20 mouse cellular contexts compared by ENCODE assay signal in the genomic region with DNA sequence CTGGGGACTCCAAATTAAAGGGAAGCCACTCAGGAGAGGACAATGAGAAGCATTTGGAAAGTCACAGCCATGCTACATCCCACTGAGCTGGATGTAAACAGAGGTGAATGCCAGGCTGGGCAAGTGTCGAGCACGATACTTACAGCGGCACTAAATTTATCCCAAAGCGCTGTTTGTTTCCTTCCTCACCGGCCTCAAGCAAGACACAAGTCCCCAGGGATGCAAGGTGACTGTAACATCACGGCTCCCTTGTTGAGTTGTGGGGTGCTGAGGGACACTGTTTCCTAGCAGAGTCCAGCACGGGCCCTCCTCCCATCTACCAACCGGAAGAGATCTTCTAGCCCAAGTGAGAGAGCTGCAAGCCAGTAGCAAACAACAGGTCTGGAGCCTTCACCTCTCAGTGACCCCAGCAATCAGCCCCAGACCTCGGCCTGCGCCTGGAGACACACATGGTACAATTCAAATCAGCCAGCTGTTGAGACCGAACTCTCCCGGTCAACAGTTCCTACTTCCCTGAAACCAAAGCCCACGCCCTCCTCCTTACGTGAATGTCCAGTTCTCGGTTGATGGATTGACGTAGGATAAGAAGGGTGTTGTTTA. TPM values are rescaled to one million over a fixed set of nuclear protein-coding genes. Genes with fewer than 3 reads are reported as not detected.
DNase-seq lines count a peak whose midpoint lies in the region; ATAC-seq lines count a peak whose summit lies in the region.
"Had no signal": no experiment of that assay in that cellular context is flagged by ENCODE, and none has a peak within 500 bp of the region (broad histone marks: within the 10 kb centered on the region; RNA-seq: fewer than 3 reads in every experiment).

No protein-coding gene starts in this region.

- H3K4me2 ChIP-seq in forebrain, embryonic 16.5 days (ENCODE audit: low read length) = no peak overlapping the region
- H3K4me2 ChIP-seq in neural tube, embryonic 15.5 days = no peak overlapping the region
- H3K4me2 ChIP-seq: forebrain, embryonic 12.5 days; hindbrain, embryonic 14.5 days; lung, embryonic 14.5 days had no signal

- 69% methylated on average over 16 of the region's 16 CpGs for WGBS in forebrain, embryonic 10.5 days
- WGBS in forebrain, embryonic 16.5 days = 77% methylated on average over 16 of the region's 16 CpGs
- 60% methylated on average over 16 of the region's 16 CpGs for WGBS in neural tube, embryonic 15.5 days
- 22% methylated on average over 16 of the region's 16 CpGs for WGBS in limb, embryonic 10.5 days

- peak; percentile 42 for DNase-seq in forebrain, embryonic 10.5 days (ENCODE audit: extremely low spot score, low spot score)
- peak; percentile 72 for DNase-seq in neural tube, embryonic 10.5 days (ENCODE audit: extremely low spot score, low spot score)
- peak; percentile 80 for DNase-seq in limb, embryonic 10.5 days (ENCODE audit: low spot score)
- no peak for DNase-seq in heart, postnatal 25 days (ENCODE audit: low spot score)
- DNase-seq in layer of hippocampus, postnatal 25 days (ENCODE audit: extremely low spot score in 1 of 2, low spot score in 1 of 2) = no peak
- DNase-seq in gastrocnemius, adult 18-20 months (ENCODE audit: low spot score) = no peak
- DNase-seq: adrenal gland, adult 8-10 months; kidney, adult 9 months; retina, postnatal 1 day; thymus, postnatal 14 days had no signal

- H3K27ac ChIP-seq in forebrain, embryonic 10.5 days = peak overlapping the region; percentile 53; the same call in 1 of the 2 replicates
- no peak overlapping the region for H3K27ac ChIP-seq in forebrain, embryonic 16.5 days (ENCODE audit: low read length)
- H3K27ac ChIP-seq in neural tube, embryonic 15.5 days (replicated peaks) = no peak overlapping the region
- peak overlapping the region; percentile 63 for H3K27ac ChIP-seq in limb, embryonic 10.5 days
- H3K27ac ChIP-seq: forebrain, embryonic 12.5 days; hindbrain, embryonic 14.5 days had no signal

- ATAC-seq in forebrain, embryonic 16.5 days = no peak
- no peak for ATAC-seq in neural tube, embryonic 15.5 days (ENCODE audit: low FRiP score)

- H3K9ac ChIP-seq in forebrain, embryonic 16.5 days (replicated peaks; ENCODE audit: low read depth, low read length) = no peak overlapping the region
- H3K9ac ChIP-seq in neural tube, embryonic 15.5 days (replicated peaks) = no peak overlapping the region
- H3K9ac ChIP-seq: forebrain, embryonic 12.5 days; hindbrain, embryonic 14.5 days; lung, embryonic 14.5 days had no signal

- H3K36me3 ChIP-seq in forebrain, embryonic 10.5 days (replicated peaks) = no peaks in the 10 kb centered on the region
- no peaks in the 10 kb centered on the region for H3K36me3 ChIP-seq in forebrain, embryonic 16.5 days (ENCODE audit: control insufficient read depth, insufficient read depth)
- no peaks in the 10 kb centered on the region for H3K36me3 ChIP-seq in neural tube, embryonic 15.5 days
- no peaks in the 10 kb centered on the region for H3K36me3 ChIP-seq in limb, embryonic 10.5 days
- H3K36me3 ChIP-seq: forebrain, embryonic 12.5 days; G1E had no signal

- H3K27me3 ChIP-seq in forebrain, embryonic 10.5 days (ENCODE audit: poor library complexity, severe bottlenecking) = no peaks in the 10 kb centered on the region
- no peaks in the 10 kb centered on the region for H3K27me3 ChIP-seq in forebrain, embryonic 16.5 days (replicated peaks; ENCODE audit: control insufficient read depth, insufficient read depth, low read length)
- no peaks in the 10 kb centered on the region for H3K27me3 ChIP-seq in neural tube, embryonic 15.5 days (replicated peaks)
- no peaks in the 10 kb centered on the region for H3K27me3 ChIP-seq in limb, embryonic 10.5 days (ENCODE audit: low read depth, poor library complexity, severe bottlenecking)
- H3K27me3 ChIP-seq: forebrain, embryonic 12.5 days had no signal

- H3K9me3 ChIP-seq in forebrain, embryonic 10.5 days = no peaks in the 10 kb centered on the region
- no peaks in the 10 kb centered on the region for H3K9me3 ChIP-seq in forebrain, embryonic 16.5 days (ENCODE audit: control insufficient read depth, low read length)
- no peaks in the 10 kb centered on the region for H3K9me3 ChIP-seq in neural tube, embryonic 15.5 days (replicated peaks)
- H3K9me3 ChIP-seq in limb, embryonic 10.5 days (replicated peaks) = no peaks in the 10 kb centered on the region
- H3K9me3 ChIP-seq: forebrain, embryonic 12.5 days had no signal

- H3K4me3 ChIP-seq in forebrain, embryonic 10.5 days = no peak overlapping the region
- no peak overlapping the region for H3K4me3 ChIP-seq in forebrain, embryonic 16.5 days (replicated peaks; ENCODE audit: low read length)
- H3K4me3 ChIP-seq in neural tube, embryonic 15.5 days (replicated peaks) = no peak overlapping the region
- peak overlapping the region; percentile 24; the same call in 1 of the 2 replicates for H3K4me3 ChIP-seq in limb, embryonic 10.5 days
- H3K4me3 ChIP-seq: forebrain, embryonic 12.5 days; megakaryocyte, embryonic 14.5 days had no signal

- intact Hi-C loops in heart, postnatal 25 days (cut with DNase I) = no loop called here

- peaks cover 33% of the 10 kb centered on the region for H3K4me1 ChIP-seq in forebrain, embryonic 10.5 days
- no peaks in the 10 kb centered on the region for H3K4me1 ChIP-seq in forebrain, embryonic 16.5 days (replicated peaks; ENCODE audit: control insufficient read depth, insufficient read depth, low read length)
- H3K4me1 ChIP-seq in neural tube, embryonic 15.5 days = 0 out of 2 replicates have a peak, but pooled peaks cover 5% of the 10 kb centered on the region
- peaks cover 64% of the 10 kb centered on the region for H3K4me1 ChIP-seq in limb, embryonic 10.5 days
- H3K4me1 ChIP-seq: forebrain, embryonic 12.5 days had no signal

RNA-seq across cellular contexts. Expression of gene Rab37, which starts 8.1 kb away (rescaled TPM):
- 0.76 and 0.90 TPM in 2 replicates for polyA plus RNA-seq in forebrain, embryonic 10.5 days (2016; fragmentation: Nextera tagmentation; extraction: Ambion mirVana)
- 0.85 and 1.1 TPM in 2 replicates for polyA plus RNA-seq in forebrain, embryonic 16.5 days (2015; fragmentation: Nextera tagmentation; extraction: Ambion mirVana)
- polyA plus RNA-seq in neural tube, embryonic 15.5 days (2015; fragmentation: Nextera tagmentation; extraction: Ambion mirVana) = 0.93 and 4.3 TPM in 2 replicates
- 0.95 and 1.8 TPM in 2 replicates for polyA plus RNA-seq in limb, embryonic 10.5 days (2016; fragmentation: Nextera tagmentation; extraction: Ambion mirVana)
- total RNA-seq in heart, postnatal 25 days (2021) = under 1 TPM; 0.67 to 0.75 TPM
- total RNA-seq in layer of hippocampus, postnatal 25 days (2021) = 1 to 10 TPM; 1.8 to 2.0 TPM
- total RNA-seq in gastrocnemius, adult 18-20 months (2021) = under 1 TPM in 1 of 2 experiments, not detected in 1; 0.36 TPM

RNA-seq across cellular contexts. Expression of gene Cd300lf, which starts 34.5 kb away (rescaled TPM):
- 0.09 and 0.10 TPM in 2 replicates for polyA plus RNA-seq in forebrain, embryonic 10.5 days (2016; fragmentation: Nextera tagmentation; extraction: Ambion mirVana)
- polyA plus RNA-seq in forebrain, embryonic 16.5 days (2015; fragmentation: Nextera tagmentation; extraction: Ambion mirVana) = 0.27 TPM in 1 of 2 replicates, not detected in the other
- 0.20 and 0.27 TPM in 2 replicates for polyA plus RNA-seq in neural tube, embryonic 15.5 days (2015; fragmentation: Nextera tagmentation; extraction: Ambion mirVana)
- polyA plus RNA-seq in limb, embryonic 10.5 days (2016; fragmentation: Nextera tagmentation; extraction: Ambion mirVana) = 0.06 TPM in 1 of 2 replicates, not detected in the other
- total RNA-seq in heart, postnatal 25 days (2021) = under 1 TPM in 1 of 2 experiments, not detected in 1; 0.28 TPM
- under 1 TPM; 0.35 to 0.39 TPM for total RNA-seq in layer of hippocampus, postnatal 25 days (2021)
- total RNA-seq in gastrocnemius, adult 18-20 months (2021) = not detected
- polyA plus RNA-seq: G1E; hindbrain, embryonic 14.5 days had no signal

RNA-seq across cellular contexts. Expression of gene Cd300e, which starts 37.4 kb away (rescaled TPM):
- not detected in 2 replicates for polyA plus RNA-seq in forebrain, embryonic 10.5 days (2016; fragmentation: Nextera tagmentation; extraction: Ambion mirVana)
- not detected in 2 replicates for polyA plus RNA-seq in forebrain, embryonic 16.5 days (2015; fragmentation: Nextera tagmentation; extraction: Ambion mirVana)
- 0.06 TPM in 1 of 2 replicates, not detected in the other for polyA plus RNA-seq in neural tube, embryonic 15.5 days (2015; fragmentation: Nextera tagmentation; extraction: Ambion mirVana)
- not detected in 2 replicates for polyA plus RNA-seq in limb, embryonic 10.5 days (2016; fragmentation: Nextera tagmentation; extraction: Ambion mirVana)
- total RNA-seq in heart, postnatal 25 days (2021) = under 1 TPM; 0.28 to 0.42 TPM
- total RNA-seq in layer of hippocampus, postnatal 25 days (2021) = not detected
- not detected for total RNA-seq in gastrocnemius, adult 18-20 months (2021)
- total RNA-seq: G1E; left cerebral cortex, postnatal 10 days had no signal
- polyA plus RNA-seq: forebrain, embryonic 12.5 days; G1E; hindbrain, embryonic 14.5 days; lung, embryonic 14.5 days had no signal

RNA-seq across cellular contexts. Expression of gene Cd300ld3, which starts 51.1 kb away (rescaled TPM):
- polyA plus RNA-seq in forebrain, embryonic 10.5 days (2016; fragmentation: Nextera tagmentation; extraction: Ambion mirVana) = not detected in 2 replicates
- not detected in 2 replicates for polyA plus RNA-seq in forebrain, embryonic 16.5 days (2015; fragmentation: Nextera tagmentation; extraction: Ambion mirVana)
- polyA plus RNA-seq in neural tube, embryonic 15.5 days (2015; fragmentation: Nextera tagmentation; extraction: Ambion mirVana) = not detected in 2 replicates
- polyA plus RNA-seq in limb, embryonic 10.5 days (2016; fragmentation: Nextera tagmentation; extraction: Ambion mirVana) = not detected in 2 replicates
- total RNA-seq in heart, postnatal 25 days (2021) = 1 to 10 TPM; 9.0 to 9.7 TPM
- under 1 TPM in 1 of 2 experiments, not detected in 1; 0.86 TPM for total RNA-seq in layer of hippocampus, postnatal 25 days (2021)
- 1 to 10 TPM; 1.8 to 2.0 TPM for total RNA-seq in gastrocnemius, adult 18-20 months (2021)
- total RNA-seq: left cerebral cortex, postnatal 10 days had no signal
- polyA plus RNA-seq: embryonic facial prominence, embryonic 14.5 days; forebrain, embryonic 12.5 days; G1E; heart, postnatal 0 days; hindbrain, embryonic 14.5 days; lung, embryonic 14.5 days had no signal

Comparison
In these comparisons a context has a peak if more than half of its experiments do, and no peak if none do; other contexts are left out.
1. H3K27ac ChIP-seq: peak in forebrain, embryonic 10.5 days (single experiment) and limb, embryonic 10.5 days (single experiment); none in forebrain, embryonic 16.5 days (single experiment) and neural tube, embryonic 15.5 days (single experiment).
2. DNase-seq: peak in forebrain, embryonic 10.5 days (single experiment), neural tube, embryonic 10.5 days (single experiment) and limb, embryonic 10.5 days (single experiment); none in heart, postnatal 25 days (single experiment), layer of hippocampus, postnatal 25 days (0 of 2) and gastrocnemius, adult 18-20 months (single experiment).